Mouse (Mus musculus): Measurements from ENCODE around the gene Gm20388.

- no peak for TF ChIP-seq CTCF (IDR thresholded peaks at IDR 0.05; ENCODE audit: low read depth, low read length)
- no peak for TF ChIP-seq POLR2A (IDR thresholded peaks at IDR 0.05; ENCODE audit: insufficient read depth, low read length)
Measured at GRCm38 (mm10) chr8:121085011-121085410, 1174.4 kb downstream of the Gm20388 start.

Data from ES-Bruce4 (cell line).